Mouse (Mus musculus): ENCODE results near the gene Fam189b. TPM values are rescaled to one million over a fixed set of nuclear protein-coding genes. Genes with fewer than 3 reads are reported as not detected.

Fam189b gene
- total and polyA plus RNA-seq, 2 experiments from 2014 or later = 2.1 to 5.7 TPM

- 79% methylated on average over 1 of the region's 1 CpGs for WGBS
- ATAC-seq (ENCODE audit: insufficient read depth, low read depth) (no peak), DNase-seq (ENCODE audit: low spot score) (no peak)
- no peak for TF ChIP-seq EP300 (IDR thresholded peaks at IDR 0.05; ENCODE audit: low read depth)
- TF ChIP-seq CTCF (IDR thresholded peaks at IDR 0.05; ENCODE audit: low read depth) = no peak
- Histone ChIP-seq H3K9ac (replicated peaks; ENCODE audit: low read depth, low read length) (no peak overlapping the region), H3K27ac (ENCODE audit: low read depth) (no peak overlapping the region), H3K36me3 (replicated peaks; ENCODE audit: control insufficient read depth, insufficient read depth, low read length) (no peaks in the 10 kb centered on the region), H3K4me2 (ENCODE audit: low read depth, low read length) (no peak overlapping the region), H3K4me3 (ENCODE audit: low read depth, low read length) (no peak overlapping the region), H3K27me3 (ENCODE audit: control insufficient read depth, insufficient read depth, low read length) (no peaks in the 10 kb centered on the region), H3K4me1 (ENCODE audit: control insufficient read depth, insufficient read depth) (peaks cover 5% of the 10 kb centered on the region), H3K9me3 (replicated peaks; ENCODE audit: control insufficient read depth, low read length) (no peaks in the 10 kb centered on the region)
Measured at GRCm38 (mm10) chr3:89218271-89218670, 35.3 kb downstream of the Fam189b start.

GRCm38 (mm10) chr3:89219546-89219945 lies 36.6 kb downstream of the Fam189b start:
- Histone ChIP-seq H3K9me3 (replicated peaks; ENCODE audit: control insufficient read depth, low read length) (no peaks in the 10 kb centered on the region), H3K4me1 (ENCODE audit: control insufficient read depth, insufficient read depth) (0 out of 2 replicates have a peak, but pooled peaks cover 4% of the 10 kb centered on the region), H3K36me3 (replicated peaks; ENCODE audit: control insufficient read depth, insufficient read depth, low read length) (no peaks in the 10 kb centered on the region), H3K4me2 (ENCODE audit: low read depth, low read length) (no peak overlapping the region), H3K4me3 (ENCODE audit: low read depth, low read length) (no peak overlapping the region), H3K27ac (ENCODE audit: low read depth) (no peak overlapping the region), H3K9ac (replicated peaks; ENCODE audit: low read depth, low read length) (no peak overlapping the region), H3K27me3 (ENCODE audit: control insufficient read depth, insufficient read depth, low read length) (no peaks in the 10 kb centered on the region)
- DNase-seq (ENCODE audit: low spot score) (no peak), ATAC-seq (ENCODE audit: insufficient read depth, low read depth) (no peak)
- TF ChIP-seq CTCF (IDR thresholded peaks at IDR 0.05; ENCODE audit: low read depth) (no peak), EP300 (IDR thresholded peaks at IDR 0.05; ENCODE audit: low read depth) (no peak)
- 22% methylated on average over 8 of the region's 8 CpGs for WGBS

GRCm38 (mm10) chr3:89221167-89221566 lies 38.2 kb downstream of the Fam189b start:
- peaks cover 7% of the 10 kb centered on the region; the same call in 1 of the 2 replicates for H3K27me3 ChIP-seq (ENCODE audit: control insufficient read depth, insufficient read depth, low read length)
- H3K9me3 ChIP-seq (replicated peaks; ENCODE audit: control insufficient read depth, low read length) = no peaks in the 10 kb centered on the region
- ATAC-seq (ENCODE audit: insufficient read depth, low read depth) (no peak), DNase-seq (ENCODE audit: low spot score) (no peak)
- TF ChIP-seq EP300 (IDR thresholded peaks at IDR 0.05; ENCODE audit: low read depth) = no peak
- TF ChIP-seq CTCF (IDR thresholded peaks at IDR 0.05; ENCODE audit: low read depth) = no peak
- H3K36me3 ChIP-seq (replicated peaks; ENCODE audit: control insufficient read depth, insufficient read depth, low read length) = no peaks in the 10 kb centered on the region
- no peak overlapping the region for H3K4me3 ChIP-seq (ENCODE audit: low read depth, low read length)
- H3K4me1 ChIP-seq (ENCODE audit: control insufficient read depth, insufficient read depth) = no peaks in the 10 kb centered on the region
- 72% methylated on average over 5 of the region's 5 CpGs for WGBS
- no peak overlapping the region for H3K9ac ChIP-seq (replicated peaks; ENCODE audit: low read depth, low read length)
- no peak overlapping the region for H3K4me2 ChIP-seq (ENCODE audit: low read depth, low read length)
- H3K27ac ChIP-seq (ENCODE audit: low read depth) = no peak overlapping the region

GRCm38 (mm10) chr3:89224796-89225195 lies 41.9 kb downstream of the Fam189b start:
- Histone ChIP-seq H3K27ac (ENCODE audit: low read depth) (no peak overlapping the region), H3K9me3 (replicated peaks; ENCODE audit: control insufficient read depth, low read length) (no peaks in the 10 kb centered on the region), H3K4me3 (ENCODE audit: low read depth, low read length) (no peak overlapping the region), H3K36me3 (replicated peaks; ENCODE audit: control insufficient read depth, insufficient read depth, low read length) (no peaks in the 10 kb centered on the region), H3K4me1 (ENCODE audit: control insufficient read depth, insufficient read depth) (peaks cover 11% of the 10 kb centered on the region), H3K9ac (replicated peaks; ENCODE audit: low read depth, low read length) (no peak overlapping the region), H3K4me2 (ENCODE audit: low read depth, low read length) (no peak overlapping the region), H3K27me3 (ENCODE audit: control insufficient read depth, insufficient read depth, low read length) (peaks cover 15% of the 10 kb centered on the region; the same call in 1 of the 2 replicates)
- no peak for ATAC-seq (ENCODE audit: insufficient read depth, low read depth)
- DNase-seq (ENCODE audit: low spot score) = no peak
- TF ChIP-seq CTCF (IDR thresholded peaks at IDR 0.05; ENCODE audit: low read depth) = no peak
- no peak for TF ChIP-seq EP300 (IDR thresholded peaks at IDR 0.05; ENCODE audit: low read depth)
- 77% methylated on average over 11 of the region's 11 CpGs for WGBS

DNA sequence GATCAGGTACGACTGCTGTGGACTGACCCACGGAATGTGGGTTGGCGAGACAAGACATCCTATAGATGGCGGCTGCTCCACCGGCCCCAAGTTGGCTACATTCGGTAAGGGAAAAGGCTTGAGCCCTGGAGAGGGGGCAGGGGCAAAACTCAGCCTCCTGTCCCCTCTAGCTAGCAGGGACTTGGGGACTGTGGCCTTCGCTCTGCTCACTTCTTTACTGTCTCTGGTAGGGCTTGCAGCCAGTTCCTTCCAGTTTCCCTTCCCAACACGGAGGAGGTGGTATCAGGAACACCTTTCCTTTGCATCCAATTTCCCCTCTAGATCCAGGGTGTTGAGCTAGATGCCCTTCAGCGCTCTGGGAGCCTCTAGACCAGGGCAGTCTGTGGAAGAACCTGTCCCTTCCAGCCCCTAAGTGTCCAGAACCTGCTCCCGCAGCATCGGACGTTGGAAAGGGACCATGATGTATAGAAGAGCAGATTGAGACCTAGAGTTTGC lies 42.4 kb downstream of the Fam189b start:
- H3K9me3 ChIP-seq (replicated peaks; ENCODE audit: control insufficient read depth, low read length) = no peaks in the 10 kb centered on the region
- H3K4me1 ChIP-seq (ENCODE audit: control insufficient read depth, insufficient read depth) = peaks cover 11% of the 10 kb centered on the region
- no peak overlapping the region for H3K4me2 ChIP-seq (ENCODE audit: low read depth, low read length)
- 75% methylated on average over 12 of the region's 12 CpGs for WGBS
- H3K27ac ChIP-seq (ENCODE audit: low read depth) = no peak overlapping the region
- no peak overlapping the region for H3K4me3 ChIP-seq (ENCODE audit: low read depth, low read length)
- TF ChIP-seq EP300 (IDR thresholded peaks at IDR 0.05; ENCODE audit: low read depth) (no peak), CTCF (IDR thresholded peaks at IDR 0.05; ENCODE audit: low read depth) (no peak)
- peaks cover 19% of the 10 kb centered on the region; the same call in 1 of the 2 replicates for H3K27me3 ChIP-seq (ENCODE audit: control insufficient read depth, insufficient read depth, low read length)
- no peak for DNase-seq (ENCODE audit: low spot score)
- H3K9ac ChIP-seq (replicated peaks; ENCODE audit: low read depth, low read length) = no peak overlapping the region
- no peak for ATAC-seq (ENCODE audit: insufficient read depth, low read depth)
- no peaks in the 10 kb centered on the region for H3K36me3 ChIP-seq (replicated peaks; ENCODE audit: control insufficient read depth, insufficient read depth, low read length)

GRCm38 (mm10) chr3:89225918-89226317 lies 43.0 kb downstream of the Fam189b start:
- H3K4me1 ChIP-seq (ENCODE audit: control insufficient read depth, insufficient read depth) = peaks cover 11% of the 10 kb centered on the region
- WGBS = 76% methylated on average over 4 of the region's 4 CpGs
- no peaks in the 10 kb centered on the region for H3K9me3 ChIP-seq (replicated peaks; ENCODE audit: control insufficient read depth, low read length)
- no peak overlapping the region for H3K4me2 ChIP-seq (ENCODE audit: low read depth, low read length)
- ATAC-seq (ENCODE audit: insufficient read depth, low read depth) (no peak), DNase-seq (ENCODE audit: low spot score) (no peak)
- no peak for TF ChIP-seq EP300 (IDR thresholded peaks at IDR 0.05; ENCODE audit: low read depth)
- no peaks in the 10 kb centered on the region for H3K36me3 ChIP-seq (replicated peaks; ENCODE audit: control insufficient read depth, insufficient read depth, low read length)
- H3K4me3 ChIP-seq (ENCODE audit: low read depth, low read length) = no peak overlapping the region
- H3K27ac ChIP-seq (ENCODE audit: low read depth) = no peak overlapping the region
- peaks cover 21% of the 10 kb centered on the region; the same call in 1 of the 2 replicates for H3K27me3 ChIP-seq (ENCODE audit: control insufficient read depth, insufficient read depth, low read length)
- H3K9ac ChIP-seq (replicated peaks; ENCODE audit: low read depth, low read length) = no peak overlapping the region

Measured in heart, postnatal 0 days (tissue).